In the genomic region with DNA sequence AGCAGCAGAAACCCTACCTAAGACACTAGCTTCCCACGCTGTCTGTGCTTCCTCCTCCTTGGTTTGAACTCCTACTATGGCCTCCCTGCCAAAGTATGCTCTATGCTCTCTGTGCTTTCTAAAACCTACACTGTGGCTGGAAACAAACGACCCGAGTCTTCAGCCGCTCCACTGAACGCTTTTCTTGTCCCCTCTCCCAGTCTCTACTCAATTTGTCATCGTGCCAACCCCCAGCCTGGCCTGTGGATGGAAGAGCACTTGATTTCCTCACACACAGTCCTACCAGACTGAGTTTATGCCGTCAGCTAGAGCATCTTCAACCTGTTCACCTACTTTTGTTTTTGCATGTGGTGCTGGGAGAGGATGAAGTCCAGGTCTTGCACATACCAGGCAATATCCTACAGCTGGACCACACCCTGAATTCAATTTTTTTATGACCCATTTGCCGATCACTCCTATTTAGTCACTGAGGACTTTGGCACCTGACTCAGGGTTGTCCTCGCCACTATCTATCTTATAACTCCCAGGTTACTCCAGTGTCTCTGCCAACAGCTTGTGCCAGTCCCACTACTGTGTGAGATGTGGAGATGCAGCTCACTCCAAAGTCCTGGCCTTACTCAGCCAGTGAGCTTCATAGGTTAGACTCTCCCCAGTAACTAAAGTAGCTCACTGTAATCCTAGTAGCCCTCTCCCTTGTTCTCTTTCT, we compare ENCODE assay signal across 14 mouse cellular contexts. TPM values are rescaled to one million over a fixed set of nuclear protein-coding genes. Genes with fewer than 3 reads are reported as not detected.
DNase-seq lines count a peak whose midpoint lies in the region; ATAC-seq and TF ChIP-seq lines count a peak whose summit lies in the region.
"Had no signal": no experiment of that assay in that cellular context is flagged by ENCODE, and none has a peak within 500 bp of the region (broad histone marks: within the 10 kb centered on the region; RNA-seq: fewer than 3 reads in every experiment).

No protein-coding gene starts in this region.

- peaks cover 85% of the 10 kb centered on the region for H3K4me1 ChIP-seq in liver, embryonic 15.5 days (replicated peaks)
- H3K4me1 ChIP-seq in liver, embryonic 11.5 days (replicated peaks; ENCODE audit: control insufficient read depth, insufficient read depth, low read length): peaks cover 46% of the 10 kb centered on the region
- H3K4me1 ChIP-seq in intestine, postnatal 0 days (replicated peaks; ENCODE audit: control insufficient read depth, insufficient read depth, low read length): peaks cover 16% of the 10 kb centered on the region

- TF ChIP-seq CTCF in brain, embryonic 14.5 days (IDR thresholded peaks at IDR 0.05; ENCODE audit: borderline replicate concordance, extremely low read depth, insufficient read depth, insufficient read length): no peak
- TF ChIP-seq CTCF in intestine, postnatal 0 days (IDR thresholded peaks at IDR 0.05; ENCODE audit: low read depth): no peak

- H3K27ac ChIP-seq in liver, embryonic 15.5 days (replicated peaks): peak overlapping the region; percentile 33
- no peak overlapping the region for H3K27ac ChIP-seq in liver, embryonic 11.5 days (ENCODE audit: low read depth, low read length)
- H3K27ac ChIP-seq in intestine, postnatal 0 days (ENCODE audit: low read depth, low read length): peak overlapping the region; percentile 73
- H3K27ac ChIP-seq: forebrain, embryonic 12.5 days; midbrain, embryonic 13.5 days had no signal

- no peaks in the 10 kb centered on the region for H3K9me3 ChIP-seq in liver, embryonic 15.5 days (replicated peaks)
- H3K9me3 ChIP-seq in liver, embryonic 11.5 days (ENCODE audit: control insufficient read depth, low read length): no peaks in the 10 kb centered on the region
- no peaks in the 10 kb centered on the region for H3K9me3 ChIP-seq in intestine, postnatal 0 days (ENCODE audit: control insufficient read depth)
- H3K9me3 ChIP-seq: forebrain, embryonic 12.5 days; midbrain, embryonic 13.5 days had no signal

- H3K36me3 ChIP-seq in liver, embryonic 15.5 days (replicated peaks): no peaks in the 10 kb centered on the region
- no peaks in the 10 kb centered on the region for H3K36me3 ChIP-seq in liver, embryonic 11.5 days (ENCODE audit: control insufficient read depth, insufficient read depth, low read length)
- no peaks in the 10 kb centered on the region for H3K36me3 ChIP-seq in intestine, postnatal 0 days (ENCODE audit: control insufficient read depth, insufficient read depth)
- H3K36me3 ChIP-seq: forebrain, embryonic 12.5 days; midbrain, embryonic 13.5 days had no signal

- no peak for ATAC-seq in liver, embryonic 15.5 days (ENCODE audit: insufficient read depth)
- ATAC-seq in liver, embryonic 11.5 days (replicated peaks; ENCODE audit: low FRiP score): no peak
- ATAC-seq in intestine, postnatal 0 days: peak; percentile 90
- no peak for ATAC-seq in megakaryocyte progenitor cell, adult 5-6 weeks (replicated peaks; ENCODE audit: poor library complexity)
- ATAC-seq: CD4-positive, CD25-positive, alpha-beta regulatory T cell, adult 4 months; midbrain, embryonic 13.5 days had no signal

- intact Hi-C loops in heart, postnatal 36 days (cut with DNase I): no loop called here
- intact Hi-C loops in left cerebral cortex, postnatal 25 days (cut with DNase I): no loop called here

- no peak overlapping the region for H3K4me2 ChIP-seq in liver, embryonic 15.5 days
- no peak overlapping the region for H3K4me2 ChIP-seq in liver, embryonic 11.5 days
- no peak overlapping the region for H3K4me2 ChIP-seq in intestine, postnatal 0 days (replicated peaks; ENCODE audit: low read depth)
- H3K4me2 ChIP-seq: forebrain, embryonic 12.5 days; midbrain, embryonic 13.5 days had no signal

- H3K27me3 ChIP-seq in liver, embryonic 15.5 days: no peaks in the 10 kb centered on the region
- no peaks in the 10 kb centered on the region for H3K27me3 ChIP-seq in liver, embryonic 11.5 days (replicated peaks; ENCODE audit: control insufficient read depth, insufficient read depth, low read length)
- no peaks in the 10 kb centered on the region for H3K27me3 ChIP-seq in intestine, postnatal 0 days (replicated peaks; ENCODE audit: control insufficient read depth, insufficient read depth, low read length)
- H3K27me3 ChIP-seq: forebrain, embryonic 12.5 days; midbrain, embryonic 13.5 days had no signal

- 64% methylated on average over 9 of the region's 9 CpGs for WGBS in liver, embryonic 15.5 days (ENCODE audit: insufficient replicate concordance)
- WGBS in liver, embryonic 11.5 days: 84% methylated on average over 9 of the region's 9 CpGs
- WGBS in intestine, postnatal 0 days: 49% methylated on average over 9 of the region's 9 CpGs

- peak; percentile 64 for DNase-seq in heart, postnatal 4 days
- no peak for DNase-seq in heart, postnatal 36 days
- DNase-seq in liver, embryonic 11.5 days (ENCODE audit: low spot score): no peak
- peak; percentile 36 for DNase-seq in brain, embryonic 14.5 days (ENCODE audit: low read depth)
- DNase-seq in left cerebral cortex, postnatal 25 days (ENCODE audit: low spot score in 2 of 2): no peak
- DNase-seq: adrenal gland, postnatal 25 days; kidney, adult 11 months; right cerebral cortex, postnatal 14 days had no signal

- TF ChIP-seq POLR2A in brain, embryonic 14.5 days (IDR thresholded peaks at IDR 0.05; ENCODE audit: borderline replicate concordance, extremely low read depth, insufficient read depth, insufficient read length, poor library complexity, severe bottlenecking): no peak

- H3K4me3 ChIP-seq in liver, embryonic 15.5 days (replicated peaks): no peak overlapping the region
- no peak overlapping the region for H3K4me3 ChIP-seq in liver, embryonic 11.5 days (ENCODE audit: low read depth, low read length)
- no peak overlapping the region for H3K4me3 ChIP-seq in intestine, postnatal 0 days (ENCODE audit: low read depth, low read length)
- H3K4me3 ChIP-seq: forebrain, embryonic 12.5 days; midbrain, embryonic 13.5 days had no signal

- no peak overlapping the region for H3K9ac ChIP-seq in liver, embryonic 15.5 days
- no peak overlapping the region for H3K9ac ChIP-seq in liver, embryonic 11.5 days (ENCODE audit: low read depth, low read length)
- no peak overlapping the region for H3K9ac ChIP-seq in intestine, postnatal 0 days (ENCODE audit: low read depth, low read length)
- H3K9ac ChIP-seq: forebrain, embryonic 12.5 days; midbrain, embryonic 13.5 days had no signal

RNA-seq across cellular contexts. Expression of gene Vdac2, which starts 0.9 kb away (rescaled TPM):
- total RNA-seq in heart, postnatal 4 days (2021): 100 to 1,000 TPM; 606 to 622 TPM
- total RNA-seq in heart, postnatal 36 days (2021): 100 to 1,000 TPM; 491 to 519 TPM
- polyA plus RNA-seq in liver, embryonic 15.5 days (2015; fragmentation: Nextera tagmentation; extraction: Ambion mirVana): 110 and 121 TPM in 2 replicates
- 312 and 324 TPM in 2 replicates for polyA plus RNA-seq in liver, embryonic 11.5 days (2014; fragmentation: Nextera tagmentation; extraction: Ambion mirVana)
- 140 and 150 TPM in 2 replicates for polyA plus RNA-seq in brain, embryonic 14.5 days (2012; rRNA removed)
- 354 and 371 TPM in 2 replicates for polyA plus RNA-seq in intestine, postnatal 0 days (2015; fragmentation: Nextera tagmentation; extraction: Ambion mirVana)
- total RNA-seq in megakaryocyte progenitor cell, adult 5-6 weeks (2015): 468 and 477 TPM in 2 replicates
- 395 and 402 TPM in 2 replicates for total RNA-seq in megakaryocyte progenitor cell, adult 5-6 weeks (2017)
- 100 to 1,000 TPM; 207 to 226 TPM for total RNA-seq in left cerebral cortex, postnatal 25 days (2021)

RNA-seq across cellular contexts. Expression of gene Comtd1, which starts 22.8 kb away (rescaled TPM):
- 10 to 100 TPM; 16.9 to 25.9 TPM for total RNA-seq in heart, postnatal 4 days (2021)
- 1 to 10 TPM; 8.5 to 8.8 TPM for total RNA-seq in heart, postnatal 36 days (2021)
- 19.5 and 20.1 TPM in 2 replicates for polyA plus RNA-seq in liver, embryonic 15.5 days (2015; fragmentation: Nextera tagmentation; extraction: Ambion mirVana)
- 54.4 and 59.0 TPM in 2 replicates for polyA plus RNA-seq in liver, embryonic 11.5 days (2014; fragmentation: Nextera tagmentation; extraction: Ambion mirVana)
- 24.4 and 26.9 TPM in 2 replicates for polyA plus RNA-seq in brain, embryonic 14.5 days (2012; rRNA removed)
- 67.3 and 70.5 TPM in 2 replicates for polyA plus RNA-seq in intestine, postnatal 0 days (2015; fragmentation: Nextera tagmentation; extraction: Ambion mirVana)
- 40.7 and 50.8 TPM in 2 replicates for total RNA-seq in megakaryocyte progenitor cell, adult 5-6 weeks (2015)
- 23.5 and 30.2 TPM in 2 replicates for total RNA-seq in megakaryocyte progenitor cell, adult 5-6 weeks (2017)
- total RNA-seq in left cerebral cortex, postnatal 25 days (2021): 10 to 100 TPM; 28.3 to 31.5 TPM

Comparison
In these comparisons a context has a peak if more than half of its experiments do, and no peak if none do; other contexts are left out.
1. DNase-seq: peak in heart, postnatal 4 days (single experiment) and brain, embryonic 14.5 days (single experiment); none in heart, postnatal 36 days (0 of 2), liver, embryonic 11.5 days (single experiment) and left cerebral cortex, postnatal 25 days (0 of 2).